Mouse (Mus musculus) erythroblast, embryonic 14.5 days (primary cell): Measurements from ENCODE around the gene Atg13.

Experiments used
- GATA1 ChIP-seq: IDR thresholded peaks from 2 replicates; pipeline ENCODE4 v1.6.1; 2012; ENCODE audit warnings: low read length, inconsistent platforms, mixed read lengths
- TAL1 ChIP-seq: IDR thresholded peaks from 3 replicates; pipeline ENCODE4 v1.6.1; 2012; ENCODE audit warnings: low read length, inconsistent platforms, mixed read lengths

- TF ChIP-seq TAL1: no peak
- no peak for TF ChIP-seq GATA1
Observed at GRCm38 (mm10) chr2:91735221-91735620, 24.8 kb upstream of the Atg13 start.
